Mouse (Mus musculus) adrenal gland, adult (tissue): ENCODE measurements around the gene Cfap57.

Experiments used
- DNase-seq, 2 experiments: peaks; one replicate each; pipeline ENCODE4 v3.0.0; 2022 to 2023; ENCODE audit warnings: low spot score in 1 of 2; ENCODE audit not compliant: inconsistent age in 2 of 2

Gene Cfap57

DNA sequence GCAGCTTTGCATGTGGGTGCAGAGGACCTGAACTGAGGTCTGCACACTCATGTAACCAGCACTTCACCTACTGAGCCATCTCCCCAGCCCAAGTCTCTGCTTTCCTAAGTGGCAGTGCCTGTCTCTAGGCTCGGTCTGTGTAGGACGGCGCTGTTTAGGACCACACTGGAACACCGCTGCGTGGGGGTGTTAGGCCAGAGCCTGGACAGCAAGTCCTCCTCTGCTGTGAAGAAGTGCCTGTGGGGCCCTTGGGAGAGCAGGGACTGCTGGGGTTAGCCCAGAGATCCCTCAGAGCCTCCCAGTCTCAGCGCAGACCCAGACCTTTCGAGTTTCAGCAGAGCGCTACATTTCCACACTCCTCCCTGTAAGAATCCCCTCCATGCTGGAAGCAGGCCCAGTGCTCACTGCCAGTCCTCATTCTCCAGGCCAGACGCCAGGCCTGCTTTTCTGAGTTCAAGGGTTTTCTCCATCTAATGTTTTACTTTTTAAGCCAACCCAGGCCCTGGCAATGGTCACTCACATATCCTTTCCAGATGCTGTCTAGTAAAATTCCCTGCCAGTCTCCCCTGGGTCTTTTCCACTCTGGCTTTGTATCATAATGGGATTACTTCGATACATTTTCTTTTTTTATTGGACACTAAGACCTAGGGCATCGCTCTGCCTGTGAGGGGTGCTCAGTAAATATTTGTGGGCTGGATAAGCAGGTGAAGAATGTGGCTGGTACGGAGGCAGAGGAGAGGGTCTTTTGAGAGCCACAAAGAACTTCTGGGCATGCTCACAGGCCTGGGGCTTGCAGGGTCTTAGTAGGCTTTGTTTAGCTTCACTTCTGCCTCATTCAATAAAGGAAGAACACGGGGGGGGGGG lies 56.3 kb downstream of the Cfap57 start:
- DNase-seq, result no peak

DNA sequence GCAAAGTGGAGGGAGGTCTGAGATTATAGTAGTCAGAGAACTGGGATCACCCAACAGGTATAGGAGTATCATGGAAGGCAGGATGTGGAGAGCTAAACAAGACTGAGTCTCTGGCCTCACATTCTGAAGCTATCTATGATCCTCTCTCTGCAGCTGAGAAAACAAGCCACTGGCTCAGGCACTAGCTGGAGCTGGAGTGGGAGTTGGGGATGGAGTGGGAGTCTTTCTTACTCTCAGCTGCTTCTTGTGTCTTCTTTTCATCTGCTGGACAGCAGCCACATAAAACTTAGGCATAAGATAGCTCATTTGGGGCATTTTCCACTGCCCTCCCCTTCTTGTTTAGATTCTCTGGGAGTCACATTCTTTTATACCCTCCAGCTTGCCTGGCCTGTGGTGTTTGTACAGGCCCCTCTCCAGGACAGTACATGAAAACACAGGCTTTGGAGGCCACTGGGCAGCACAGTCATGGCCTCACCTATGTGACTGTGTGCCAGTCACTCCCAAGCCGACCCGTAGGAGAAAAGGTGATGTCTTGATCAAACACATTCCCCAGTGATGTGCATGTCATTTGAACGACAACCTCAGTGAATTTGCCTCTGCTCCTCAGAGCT lies 67.4 kb downstream of the Cfap57 start:
- DNase-seq, result no peak

DNA sequence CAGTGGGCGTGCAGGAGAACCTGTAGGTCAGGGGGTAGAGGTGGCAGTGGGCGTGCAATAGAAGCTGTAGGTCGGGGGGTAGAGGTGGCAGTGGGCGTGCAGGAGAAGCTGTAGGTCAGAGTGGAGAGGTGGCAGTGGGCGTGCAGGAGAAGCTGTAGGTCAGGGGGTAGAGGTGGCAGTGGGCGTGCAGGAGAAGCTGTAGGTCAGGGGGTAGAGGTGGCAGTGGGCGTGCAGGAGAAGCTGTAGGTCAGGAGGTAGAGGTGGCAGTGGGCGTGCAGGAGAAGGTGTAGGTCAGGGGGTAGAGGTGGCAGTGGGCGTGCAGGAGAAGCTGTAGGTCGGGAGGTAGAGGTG lies 72.5 kb downstream of the Cfap57 start:
- DNase-seq, result peak; percentile 14 to 29

DNA sequence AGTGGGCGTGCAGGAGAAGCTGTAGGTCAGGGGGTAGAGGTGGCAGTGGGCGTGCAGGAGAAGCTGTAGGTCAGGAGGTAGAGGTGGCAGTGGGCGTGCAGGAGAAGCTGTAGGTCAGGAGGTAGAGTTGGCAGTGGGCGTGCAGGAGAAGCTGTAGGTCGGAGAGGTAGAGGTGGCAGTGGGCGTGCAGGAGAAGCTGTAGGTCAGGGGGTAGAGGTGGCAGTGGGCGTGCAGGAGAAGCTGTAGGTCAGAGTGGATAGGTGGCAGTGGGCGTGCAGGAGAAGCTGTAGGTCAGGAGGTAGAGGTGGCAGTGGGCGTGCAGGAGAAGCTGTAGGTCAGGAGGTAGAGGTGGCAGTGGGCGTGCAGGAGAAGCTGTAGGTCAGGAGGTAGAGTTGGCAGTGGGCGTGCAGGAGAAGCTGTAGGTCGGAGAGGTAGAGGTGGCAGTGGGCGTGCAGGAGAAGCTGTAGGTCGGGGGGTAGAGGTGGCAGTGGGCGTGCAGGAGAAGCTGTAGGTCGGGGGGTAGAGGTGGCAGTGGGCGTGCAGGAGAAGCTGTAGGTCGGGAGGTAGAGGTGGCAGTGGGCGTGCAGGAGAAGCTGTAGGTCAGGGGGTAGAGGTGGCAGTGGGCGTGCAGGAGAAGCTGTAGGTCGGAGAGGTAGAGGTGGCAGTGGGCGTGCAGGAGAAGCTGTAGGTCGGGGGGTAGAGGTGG lies 73.0 kb downstream of the Cfap57 start:
- DNase-seq, result peak; percentile 61 to 76

DNA sequence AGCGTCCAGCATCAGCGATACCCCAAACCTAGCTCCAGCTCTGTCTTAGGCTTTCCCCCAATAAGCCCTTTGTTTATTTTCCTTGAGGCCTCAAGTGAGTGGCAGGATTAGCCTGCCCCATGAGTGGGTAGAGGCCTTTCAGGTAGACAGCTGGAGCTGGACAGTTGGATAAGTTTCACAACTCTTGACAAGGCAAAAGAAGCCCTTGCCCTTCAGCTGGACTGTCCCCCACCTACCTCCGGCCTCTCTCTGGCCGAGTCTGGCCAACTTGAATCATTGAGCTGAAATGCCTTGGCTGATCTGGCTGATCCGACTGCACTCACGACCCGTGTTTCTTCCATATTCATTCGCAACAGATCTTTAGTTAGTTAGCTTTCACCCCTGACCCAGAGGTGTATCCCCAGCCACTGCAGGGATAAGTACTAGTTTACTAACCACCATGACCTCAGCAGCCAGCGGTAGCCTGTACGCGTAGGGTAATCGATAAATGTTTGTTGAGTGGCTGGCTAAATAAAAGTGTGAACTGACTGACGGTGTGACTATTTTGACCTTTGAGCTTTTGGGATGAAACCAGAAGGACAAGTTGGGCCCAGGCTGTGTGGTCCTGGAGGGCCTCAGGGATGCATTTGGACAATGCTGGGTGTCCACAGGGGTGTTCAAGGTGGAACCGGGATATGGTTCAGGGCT lies 76.0 kb downstream of the Cfap57 start:
- DNase-seq, result no peak

DNA sequence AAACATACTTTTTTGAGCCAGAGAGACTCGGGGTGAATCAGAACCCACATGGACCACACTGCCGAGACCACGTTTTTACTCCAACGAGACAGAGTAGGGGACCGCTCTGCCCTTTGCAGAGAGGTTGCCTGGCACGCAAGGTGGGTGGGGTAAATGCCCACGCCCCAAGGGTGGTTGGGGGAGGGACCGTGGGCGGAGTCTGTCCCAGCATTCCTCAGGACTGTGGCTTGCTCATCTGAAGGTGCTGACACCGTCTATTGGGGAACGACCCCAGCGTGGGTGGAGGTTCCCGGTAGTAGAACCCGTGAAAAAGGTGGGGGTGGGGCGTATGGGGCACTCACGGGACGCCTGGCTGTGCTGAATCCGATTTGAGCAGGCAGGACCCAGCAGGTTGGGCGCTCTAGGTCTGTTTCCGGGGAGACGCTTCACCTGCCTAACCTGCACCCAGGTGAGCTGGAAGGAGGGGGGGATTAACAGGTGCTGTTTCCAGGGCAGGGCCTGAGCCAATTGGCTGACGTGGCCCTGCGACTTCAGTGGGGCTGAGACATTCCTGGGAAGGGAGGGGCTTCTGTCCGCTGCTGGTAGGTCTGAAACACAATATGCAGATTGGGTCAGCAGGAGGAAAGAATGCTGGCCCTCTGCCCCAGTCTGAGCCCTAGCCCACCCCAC lies 76.9 kb downstream of the Cfap57 start, which contains the start of gene Tmem125:
Tmem125 (minus strand) TSS at position 453 of the 669 bp plus-strand sequence.
- peak; percentile 64 to 84 for DNase-seq

DNA sequence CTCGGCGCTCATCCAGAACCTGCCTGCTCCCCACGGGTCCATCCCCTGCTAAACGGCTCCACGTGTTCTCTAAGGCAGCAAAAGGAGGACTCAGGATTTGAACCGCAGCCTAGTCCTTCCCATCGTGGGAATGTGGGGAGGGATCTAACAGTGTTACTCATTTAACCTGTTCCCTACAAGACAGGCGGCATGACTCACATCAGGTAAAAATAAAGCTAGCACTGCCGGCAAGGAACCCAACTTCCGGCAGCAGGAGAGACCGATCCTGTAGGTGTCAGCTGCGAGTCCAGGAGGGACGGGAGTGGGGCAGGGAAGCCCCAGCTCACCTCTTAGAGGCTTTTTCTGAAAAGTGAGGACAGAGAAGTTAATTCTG lies 77.4 kb downstream of the Cfap57 start:
- DNase-seq, result peak in 1 of 2 experiments; percentile 10

DNA sequence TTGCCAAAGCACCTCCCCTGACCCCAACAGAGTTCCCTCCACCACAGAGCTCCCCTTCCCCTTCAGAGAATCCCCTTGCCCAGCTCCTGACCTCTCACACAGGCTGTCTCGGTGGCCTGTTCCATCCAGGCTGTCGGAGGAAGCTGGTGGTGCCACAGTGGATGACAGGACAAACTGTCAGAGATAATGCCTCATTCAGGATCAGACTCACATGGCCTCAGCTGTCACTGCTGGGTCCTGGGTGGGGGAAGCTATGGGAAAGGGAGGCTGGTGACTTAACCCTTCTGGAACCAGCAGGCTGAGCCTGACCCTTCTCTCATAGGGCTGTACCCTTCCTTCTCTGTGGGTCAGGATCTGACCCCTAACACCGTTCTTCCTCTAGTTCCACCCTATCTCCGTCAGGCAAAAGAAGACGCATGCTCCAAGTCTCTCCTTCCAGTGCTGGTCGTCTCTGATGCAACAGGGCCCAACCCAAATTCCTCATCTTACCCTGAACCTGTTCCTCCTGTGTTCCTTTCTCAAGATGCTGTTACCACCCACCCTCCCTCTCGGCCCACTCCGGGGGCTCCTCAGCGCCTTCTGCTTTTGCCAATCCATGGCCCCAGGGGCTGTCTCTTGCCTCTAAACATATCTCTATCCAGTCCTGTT lies 77.9 kb downstream of the Cfap57 start:
- no peak for DNase-seq

DNA sequence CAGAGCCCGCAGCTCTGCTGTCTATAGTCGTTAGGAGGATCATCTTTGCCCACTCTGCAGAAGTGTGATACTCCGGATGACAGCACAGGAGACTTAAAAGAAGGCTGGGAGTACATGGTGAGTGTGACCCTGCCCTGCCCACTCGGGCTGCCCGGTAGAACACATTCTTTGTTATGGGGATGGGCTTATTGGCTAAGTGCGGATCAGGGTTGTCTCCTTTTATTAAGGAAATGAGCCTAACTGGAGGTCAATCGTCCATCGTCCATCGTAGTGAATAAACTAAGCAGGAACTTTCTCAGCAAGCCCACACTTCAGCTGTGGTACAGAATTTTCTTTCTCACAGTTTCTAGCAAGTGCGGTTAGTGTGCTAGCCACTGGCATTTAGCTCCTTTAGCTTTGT lies 80.7 kb downstream of the Cfap57 start:
- no peak for DNase-seq

DNA sequence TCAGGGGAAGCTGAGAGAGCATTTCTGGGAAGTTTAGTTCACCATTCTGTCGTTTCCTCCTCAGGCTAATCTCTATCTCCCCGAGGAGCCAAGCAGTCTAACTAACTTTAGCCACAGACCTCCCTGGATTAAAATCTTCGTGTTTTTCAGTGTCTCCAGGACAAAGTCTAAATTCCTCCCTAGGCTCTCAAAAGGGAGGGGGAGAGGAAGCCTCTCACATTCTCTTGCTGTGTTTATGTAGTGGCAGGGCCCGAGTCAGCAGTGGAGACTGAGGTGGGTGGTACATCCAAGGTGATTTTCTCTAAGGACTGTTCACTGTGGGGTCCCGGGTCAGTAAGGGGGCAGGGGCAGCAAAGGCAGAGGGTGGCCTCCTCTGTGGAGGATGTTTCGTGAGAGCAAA lies 82.8 kb downstream of the Cfap57 start:
- DNase-seq, result no peak

DNA sequence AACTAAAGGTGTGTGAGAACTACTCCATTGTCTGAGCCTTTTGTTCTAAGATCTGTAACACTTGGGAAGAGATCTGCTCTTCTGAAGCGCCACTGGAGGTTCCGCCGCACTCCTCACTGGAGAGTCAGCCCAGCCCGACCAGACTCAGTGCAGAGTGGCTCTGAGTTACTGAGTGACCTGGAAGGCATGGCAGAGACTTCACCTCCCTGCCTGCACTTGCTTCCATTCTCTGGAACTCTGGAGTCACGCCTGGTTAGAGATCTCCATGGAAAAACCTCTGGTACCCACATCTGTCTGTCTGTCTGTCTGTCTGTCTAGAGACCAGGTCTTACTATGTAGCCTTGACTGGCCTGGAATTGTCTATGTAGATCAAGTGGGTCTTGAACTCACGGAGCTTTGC lies 85.0 kb downstream of the Cfap57 start:
- no peak for DNase-seq

DNA sequence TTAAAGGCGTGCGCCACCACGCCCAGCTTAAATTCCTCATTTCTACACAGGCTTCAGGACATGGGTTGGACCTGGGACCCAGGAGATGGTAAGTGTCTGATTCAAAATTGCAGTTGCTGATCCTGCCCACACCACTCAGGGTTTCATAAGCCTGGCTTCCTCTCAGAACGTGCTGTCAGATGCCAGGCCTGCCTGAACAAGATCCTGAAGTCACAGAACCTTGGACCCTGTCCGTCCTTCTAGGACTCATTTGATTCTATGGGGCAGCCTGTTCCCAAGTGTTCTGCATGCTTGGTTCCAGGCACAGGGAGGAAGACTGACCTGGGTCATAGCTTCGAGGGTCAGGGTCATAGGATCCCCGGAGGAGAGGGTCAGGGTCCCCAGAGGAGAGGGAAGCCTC lies 87.0 kb downstream of the Cfap57 start:
- DNase-seq, result no peak

DNA sequence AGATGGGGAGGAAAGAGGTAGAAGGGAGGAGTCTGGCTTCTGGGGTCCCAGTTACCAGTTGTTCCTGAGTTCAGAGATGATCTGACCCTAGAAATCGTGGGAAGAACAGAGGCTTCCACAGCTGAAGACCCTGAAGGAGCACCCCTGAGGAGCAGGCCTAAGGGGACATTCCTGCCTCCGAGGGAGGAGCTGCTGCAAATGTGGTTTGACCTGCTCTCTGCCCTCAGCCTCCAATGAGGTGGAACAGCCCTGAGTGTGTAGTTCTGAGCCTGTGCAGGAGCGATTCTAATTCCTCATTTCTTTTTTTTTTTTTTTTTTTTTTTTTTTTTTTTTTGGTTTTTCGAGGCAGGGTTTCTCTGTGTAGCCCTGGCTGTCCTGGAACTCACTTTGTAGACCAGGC lies 87.4 kb downstream of the Cfap57 start:
- DNase-seq, result no peak

DNA sequence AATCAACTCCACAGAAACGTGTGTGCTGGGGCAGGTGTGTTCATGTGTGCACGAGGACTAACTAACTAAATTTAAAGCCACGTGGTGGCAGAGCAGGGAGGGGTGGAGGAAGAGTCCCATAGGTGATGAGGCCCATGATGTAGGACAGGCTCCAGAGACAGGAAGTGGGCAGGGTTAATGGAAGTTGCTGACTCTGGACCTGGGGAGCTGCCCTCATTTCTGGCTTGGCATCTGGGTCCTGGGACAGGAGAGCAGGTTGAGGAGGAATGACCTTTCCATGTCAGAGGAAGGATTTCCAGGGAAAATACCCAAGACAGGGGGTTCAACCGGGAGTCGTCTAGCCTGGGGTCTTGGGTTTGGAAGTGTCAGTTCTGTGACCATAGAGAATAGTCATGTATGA lies 87.9 kb downstream of the Cfap57 start:
- no peak for DNase-seq

DNA sequence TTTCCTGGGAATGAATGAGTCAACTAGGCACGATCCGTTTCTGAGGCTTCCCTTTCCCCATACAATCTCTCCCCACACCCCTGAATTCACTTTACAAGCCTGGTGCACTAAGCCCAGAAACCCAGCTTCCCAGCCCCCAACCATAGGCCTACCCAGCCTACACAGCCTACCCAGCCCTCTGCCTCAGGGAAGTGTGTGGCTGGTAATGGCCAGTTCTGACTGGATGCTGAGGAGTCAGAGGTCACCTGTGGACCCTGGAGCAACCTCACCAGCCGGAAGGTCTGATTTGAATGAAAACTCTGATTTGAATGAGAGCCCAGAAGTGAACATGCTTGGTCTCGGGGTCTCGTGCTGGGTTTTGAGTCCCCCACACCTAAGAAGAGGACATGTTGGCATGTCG lies 92.9 kb downstream of the Cfap57 start:
- DNase-seq, result no peak

DNA sequence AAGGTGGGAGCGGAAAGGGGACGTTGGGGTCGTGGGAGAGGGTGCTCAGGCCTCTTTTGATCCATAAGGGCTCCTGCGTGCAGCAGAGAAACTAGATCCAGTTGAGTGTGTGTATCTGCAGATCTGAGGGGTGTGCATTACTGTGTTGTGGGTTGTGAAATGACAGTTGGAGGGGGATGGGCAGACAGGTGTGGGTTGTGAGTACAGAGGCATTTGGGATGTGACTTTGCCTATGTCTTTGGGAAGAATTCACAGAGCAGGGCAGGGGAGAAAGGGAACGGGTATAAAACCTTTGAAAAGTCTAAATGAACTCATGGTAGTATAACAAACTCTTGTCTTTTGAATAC lies 93.3 kb downstream of the Cfap57 start:
- DNase-seq, result no peak

DNA sequence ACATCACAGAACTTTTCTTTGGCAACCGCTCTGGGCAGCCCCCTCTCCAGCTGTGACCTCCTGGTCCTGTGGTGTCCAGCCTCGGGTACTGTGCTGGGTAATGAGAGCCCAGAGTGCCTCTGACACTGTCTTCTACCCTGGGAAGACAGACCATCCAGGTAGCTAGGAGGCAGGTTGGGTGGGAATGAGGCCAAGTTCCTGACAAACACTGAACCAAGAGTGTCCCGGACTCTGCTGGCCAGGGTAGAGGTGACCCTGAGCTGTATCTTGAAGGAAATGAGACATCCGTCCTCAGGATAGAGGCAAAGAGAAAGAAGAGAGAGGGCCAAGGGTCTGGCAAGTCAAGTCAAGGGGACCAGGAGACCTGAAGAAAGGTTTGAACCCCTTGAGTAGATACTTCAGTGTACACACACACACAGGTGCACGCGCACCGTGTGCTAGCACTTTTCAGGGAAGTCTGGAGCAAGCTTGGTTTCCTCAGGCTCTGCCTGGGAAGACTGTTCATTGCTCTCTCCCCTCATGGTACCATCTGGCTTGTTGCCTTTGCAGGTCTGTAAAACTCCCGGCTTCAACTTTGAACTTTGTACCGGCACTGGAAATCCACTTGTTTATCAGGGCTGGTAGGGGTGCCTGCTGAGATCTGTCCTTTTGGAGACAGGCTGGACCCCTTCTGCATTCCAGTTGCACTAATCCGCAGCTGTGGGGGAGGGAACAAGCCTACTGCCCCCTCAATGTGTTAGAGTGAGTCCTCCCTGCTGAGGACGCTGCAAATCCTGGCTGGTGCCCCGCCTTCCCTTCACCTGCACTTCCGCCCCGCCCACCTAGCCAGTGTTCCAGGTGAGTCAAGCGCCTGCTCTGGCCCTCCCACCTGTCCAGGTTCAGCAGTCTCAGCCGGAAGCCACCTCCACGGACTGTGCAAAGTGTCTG lies 93.9 kb downstream of the Cfap57 start, which contains the start of gene 2610528J11Rik:
2610528J11Rik (plus strand) TSS at position 592 of the 927 bp plus-strand sequence.
- no peak for DNase-seq

DNA sequence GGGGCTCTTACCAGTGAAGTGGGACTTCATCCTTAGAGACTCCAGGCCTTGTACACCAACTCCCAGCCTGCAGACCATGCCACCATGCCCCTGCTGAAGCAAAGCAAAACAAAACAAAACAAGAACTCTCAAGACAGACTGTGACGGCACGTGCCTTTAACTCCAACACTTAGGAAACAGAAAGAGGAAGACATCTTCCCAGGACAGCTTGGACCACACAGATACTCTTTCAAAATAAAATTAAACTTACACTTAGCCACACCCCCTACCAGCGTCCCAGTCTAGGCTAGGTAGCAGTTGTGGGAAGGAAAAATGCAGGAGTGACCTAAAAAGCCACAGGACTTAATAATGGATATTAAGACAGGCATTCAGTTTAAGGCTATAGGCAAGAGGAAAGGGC lies 94.8 kb downstream of the Cfap57 start:
- no peak for DNase-seq

DNA sequence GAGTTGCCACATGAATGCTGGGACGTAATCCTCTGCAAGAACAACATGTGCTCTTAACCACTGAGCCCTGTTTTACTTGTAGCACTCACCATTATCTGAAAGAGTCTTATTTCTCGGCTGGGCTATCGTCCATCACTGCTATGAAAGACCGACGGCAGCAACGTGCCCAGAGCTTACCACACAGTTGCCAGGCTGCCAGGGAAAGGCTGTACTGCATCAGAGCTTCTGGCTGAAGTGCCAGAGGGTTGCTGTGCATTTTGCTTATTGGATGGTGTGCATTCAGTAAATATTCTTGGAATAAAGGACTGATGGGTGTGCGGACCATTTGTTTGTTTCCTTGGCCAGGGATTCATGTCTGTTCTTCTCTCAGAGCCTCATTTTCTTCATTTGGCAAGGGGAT lies 96.6 kb downstream of the Cfap57 start:
- no peak for DNase-seq
